Mouse (Mus musculus) MEL (cell line): ENCODE data around the gene Farp1. TPM values are rescaled to one million over a fixed set of nuclear protein-coding genes. Genes with fewer than 3 reads are reported as not detected.

Experiments used
- DNase-seq: peaks from one replicate; pipeline ENCODE4 v3.0.0; 2011; ENCODE audit warnings: low read depth, low spot score
- H3K27ac ChIP-seq: 2 replicates; pipeline ENCODE4 v1.5.1; 2012; ENCODE audit warnings: low read depth, mild to moderate bottlenecking, control low read depth, low read length, moderate library complexity; ENCODE audit not compliant: control insufficient read depth
- H3K27me3 ChIP-seq, 2 experiments: fragments of 150-350 bp in 1 of 2; sonication (generic) in 1 of 2; 2 replicates each; pipeline ENCODE4 v1.6.1; 2012; ENCODE audit warnings: low read length in 2 of 2, mild to moderate bottlenecking in 2 of 2, improper control_type of control experiment in 1 of 2, moderate library complexity in 1 of 2; ENCODE audit not compliant: insufficient read depth in 2 of 2, control insufficient read depth in 1 of 2
- H3K36me3 ChIP-seq, 2 experiments: 2 replicates each; pipeline ENCODE4 v1.6.1; 2012 to 2014; ENCODE audit warnings: low read length in 2 of 2, improper control_type of control experiment in 1 of 2, inconsistent platforms in 1 of 2, mild to moderate bottlenecking in 1 of 2; ENCODE audit not compliant: insufficient read depth in 2 of 2, control insufficient read depth in 1 of 2
- H3K4me1 ChIP-seq, 2 experiments: fragments of 150-350 bp in 1 of 2; sonication (generic) in 1 of 2; 2 replicates each; pipeline ENCODE4 v1.6.1; 2012; ENCODE audit warnings: low read length in 2 of 2, improper control_type of control experiment in 1 of 2, mild to moderate bottlenecking in 1 of 2; ENCODE audit not compliant: insufficient read depth in 2 of 2, control insufficient read depth in 1 of 2
- H3K4me3 ChIP-seq, 2 experiments: fragments of 150-350 bp in 1 of 2; sonication (generic) in 1 of 2; 2 replicates each; pipeline ENCODE4 v1.5.1; 2012; ENCODE audit warnings: low read depth in 2 of 2, low read length in 2 of 2, mild to moderate bottlenecking in 2 of 2, moderate library complexity in 2 of 2, control low read depth in 1 of 2, improper control_type of control experiment in 1 of 2; ENCODE audit not compliant: control insufficient read depth in 1 of 2, insufficient read depth in 1 of 2
- H3K79me2 ChIP-seq: 2 replicates; pipeline ENCODE4 v1.6.1; 2012; ENCODE audit warnings: mild to moderate bottlenecking, low read length, moderate library complexity; ENCODE audit not compliant: control insufficient read depth, poor library complexity, insufficient read depth
- H3K9ac ChIP-seq: 2 replicates; pipeline ENCODE4 v1.6.1; 2012; ENCODE audit warnings: low read depth, mild to moderate bottlenecking, control low read depth, low read length, moderate library complexity; ENCODE audit not compliant: control insufficient read depth, poor library complexity, severe bottlenecking
- H3K9me3 ChIP-seq: fragments of 150-350 bp; sonication (generic); replicated peaks from 2 replicates; pipeline ENCODE4 v1.6.1; 2012; ENCODE audit warnings: mild to moderate bottlenecking, low read length, improper control_type of control experiment, moderate library complexity; ENCODE audit not compliant: insufficient read depth
- CTCF ChIP-seq, 3 experiments: IDR thresholded peaks in 2 of 3; conservative IDR thresholded peaks in 1 of 3; 2 replicates each; pipeline ENCODE4 v1.5.1; 2011 to 2012; ENCODE audit warnings: low read length in 3 of 3, low read depth in 2 of 3, mild to moderate bottlenecking in 2 of 3, improper control_type of control experiment in 1 of 3, inconsistent platforms in 1 of 3, mixed read lengths in 1 of 3, moderate library complexity in 1 of 3; ENCODE audit not compliant: control insufficient read depth in 1 of 3, insufficient read depth in 1 of 3, poor library complexity in 1 of 3, severe bottlenecking in 1 of 3
- E2F4 ChIP-seq: IDR thresholded peaks from 2 replicates; pipeline ENCODE4 v1.6.1; 2011; ENCODE audit warnings: low read depth, low read length, improper control_type of control experiment, borderline replicate concordance
- ELF1 ChIP-seq: IDR thresholded peaks from 2 replicates; pipeline ENCODE4 v1.6.1; 2014; ENCODE audit warnings: low read depth, mild to moderate bottlenecking, inconsistent platforms, low read length, improper control_type of control experiment, moderate library complexity
- EP300 ChIP-seq, 2 experiments: IDR thresholded peaks; 2 replicates each; pipeline ENCODE4 v1.6.1; 2011; ENCODE audit warnings: improper control_type of control experiment in 2 of 2, low read length in 2 of 2, low read depth in 1 of 2, mild to moderate bottlenecking in 1 of 2
- ETS1 ChIP-seq: IDR thresholded peaks from 2 replicates; pipeline ENCODE4 v1.6.1; 2012; ENCODE audit warnings: low read depth, mild to moderate bottlenecking, inconsistent platforms, low read length, improper control_type of control experiment, moderate library complexity
- GABPA ChIP-seq: IDR thresholded peaks from 2 replicates; pipeline ENCODE4 v1.6.1; 2012; ENCODE audit warnings: low read depth, mild to moderate bottlenecking, inconsistent platforms, low read length, improper control_type of control experiment, moderate library complexity
- GATA1 ChIP-seq: IDR thresholded peaks from 2 replicates; pipeline ENCODE4 v1.6.1; 2011; ENCODE audit warnings: low read depth, low read length, improper control_type of control experiment
- HCFC1 ChIP-seq: IDR thresholded peaks from 2 replicates; pipeline ENCODE4 v1.6.1; 2012; ENCODE audit warnings: low read depth, mild to moderate bottlenecking, inconsistent platforms, low read length, improper control_type of control experiment, moderate library complexity
- JUND ChIP-seq: IDR thresholded peaks from 2 replicates; pipeline ENCODE4 v1.6.1; 2011; ENCODE audit warnings: low read depth, mild to moderate bottlenecking, improper control_type of control experiment, low read length
- KAT2A ChIP-seq: conservative IDR thresholded peaks from 2 replicates; pipeline ENCODE4 v1.6.1; 2012; ENCODE audit warnings: low read depth, low read length, improper control_type of control experiment, inconsistent platforms
- MAFK ChIP-seq: IDR thresholded peaks from 2 replicates; pipeline ENCODE4 v1.6.1; 2011; ENCODE audit warnings: low read depth, mild to moderate bottlenecking, low read length, improper control_type of control experiment, borderline replicate concordance
- MAZ ChIP-seq: IDR thresholded peaks from 2 replicates; pipeline ENCODE4 v1.6.1; 2012; ENCODE audit warnings: low read depth, mild to moderate bottlenecking, inconsistent platforms, low read length, improper control_type of control experiment
- MYC ChIP-seq: IDR thresholded peaks from 2 replicates; pipeline ENCODE4 v1.6.1; 2011; ENCODE audit warnings: low read depth, mild to moderate bottlenecking, low read length, improper control_type of control experiment, moderate library complexity
- NELFE ChIP-seq: IDR thresholded peaks from 2 replicates; pipeline ENCODE4 v1.6.1; 2011; ENCODE audit warnings: low read depth, low read length, improper control_type of control experiment
- NRF1 ChIP-seq: IDR thresholded peaks from 2 replicates; pipeline ENCODE4 v1.6.1; 2014; ENCODE audit warnings: low read depth, mild to moderate bottlenecking, inconsistent platforms, low read length, improper control_type of control experiment, moderate library complexity; ENCODE audit not compliant: poor library complexity, insufficient read depth, severe bottlenecking
- POLR2A ChIP-seq, 2 experiments: IDR thresholded peaks; 2 replicates each; pipeline ENCODE4 v1.6.1; 2011 to 2012; ENCODE audit warnings: low read length in 2 of 2, mild to moderate bottlenecking in 2 of 2, control low read depth in 1 of 2, improper control_type of control experiment in 1 of 2, low read depth in 1 of 2, moderate library complexity in 1 of 2; ENCODE audit not compliant: control insufficient read depth in 1 of 2, insufficient read depth in 1 of 2, poor library complexity in 1 of 2
- POLR2AphosphoS5 ChIP-seq: IDR thresholded peaks from 2 replicates; pipeline ENCODE4 v1.6.1; 2012; ENCODE audit warnings: low read depth, borderline replicate concordance, mild to moderate bottlenecking, inconsistent platforms, low read length, moderate library complexity, mixed read lengths
- SIN3A ChIP-seq: IDR thresholded peaks from 2 replicates; pipeline ENCODE4 v1.6.1; 2012; ENCODE audit warnings: low read length, improper control_type of control experiment, inconsistent platforms
- TAL1 ChIP-seq: IDR thresholded peaks from 2 replicates; pipeline ENCODE4 v1.6.1; 2012; ENCODE audit warnings: mild to moderate bottlenecking, inconsistent platforms, low read length, moderate library complexity, mixed read lengths
- TBP ChIP-seq: IDR thresholded peaks from 2 replicates; pipeline ENCODE4 v1.8.0; 2011; ENCODE audit warnings: low read depth, low read length, improper control_type of control experiment
- USF1 ChIP-seq: IDR thresholded peaks from 2 replicates; pipeline ENCODE4 v1.6.1; 2014; ENCODE audit warnings: low read depth, mild to moderate bottlenecking, inconsistent platforms, low read length, improper control_type of control experiment, moderate library complexity
- ZC3H11A ChIP-seq: IDR thresholded peaks from 2 replicates; pipeline ENCODE4 v1.6.1; 2012; ENCODE audit warnings: low read depth, mild to moderate bottlenecking, inconsistent platforms, low read length, improper control_type of control experiment
- ZKSCAN1 ChIP-seq: IDR thresholded peaks from 2 replicates; pipeline ENCODE4 v1.6.1; 2012; ENCODE audit warnings: low read depth, mild to moderate bottlenecking, inconsistent platforms, low read length, improper control_type of control experiment, moderate library complexity
- ZMIZ1 ChIP-seq: IDR thresholded peaks from 2 replicates; pipeline ENCODE4 v1.6.1; 2012; ENCODE audit warnings: low read depth, mild to moderate bottlenecking, inconsistent platforms, low read length, improper control_type of control experiment, moderate library complexity
- ZNF384 ChIP-seq: IDR thresholded peaks from 2 replicates; pipeline ENCODE4 v1.6.1; 2012; ENCODE audit warnings: low read depth, mild to moderate bottlenecking, inconsistent platforms, low read length, improper control_type of control experiment
- polyA plus RNA-seq, 2 experiments: library from polyadenylated mRNA; stranded (reverse) in 1 of 2; unstranded in 1 of 2; fragments of >175 nt in 1 of 2; fragments of >200 nt in 1 of 2; gene quantifications; 2 replicates each; pipeline versions ENCODE4 v1.2.1 to v1.2.4; 2012; ENCODE audit warnings: low replicate concordance in 2 of 2, low read depth in 1 of 2; ENCODE audit not compliant: insufficient read length in 2 of 2, insufficient read depth in 1 of 2, missing spikeins in 1 of 2
- total RNA-seq: library from RNA; depleted of rRNA; stranded (reverse); fragments of 300-350 nt; gene quantifications from 2 replicates; pipeline ENCODE4 v1.2.3, GENCODE M21; 2012

Gene Farp1
- total and polyA plus RNA-seq, 3 experiments, result 0.62 to 1.1 TPM; not detected in 1

- peak; percentile 80 for DNase-seq
- Histone ChIP-seq H3K79me2 (no peaks in the 10 kb centered on the region), H3K27me3 (no peaks in the 10 kb centered on the region), H3K9me3 (no peaks in the 10 kb centered on the region), H3K4me3 (peak overlapping the region; percentile 50 to 73), H3K9ac (peak overlapping the region; percentile 56), H3K4me1 (0 out of 4 replicates have a peak, but pooled peaks cover 0 to 5% of the 10 kb centered on the region in 2 experiments), H3K27ac (no peak overlapping the region), H3K36me3 (no peaks in the 10 kb centered on the region)
- TF ChIP-seq TBP (no peak), HCFC1 (0 out of 2 replicates have a peak, but pooled peaks have one; percentile 51), NELFE (peak; percentile 59), POLR2A (IDR thresholded peaks at IDR 0.05; ENCODE audit: control insufficient read depth in 1 of 2, insufficient read depth in 1 of 2, low read depth in 1 of 2, low read length in 2 of 2, poor library complexity in 1 of 2) (peak in 1 of 2 experiments; percentile 61; a peak in 2 of 4 replicates), ZC3H11A (no peak), GABPA (no peak), POLR2AphosphoS5 (no peak), ZKSCAN1 (no peak), EP300 (IDR thresholded peaks at IDR 0.05; ENCODE audit: low read depth in 1 of 2, low read length in 2 of 2) (no peak), MYC (no peak), USF1 (0 out of 2 replicates have a peak, but pooled peaks have one; percentile 4), NRF1 (no peak), SIN3A (0 out of 2 replicates have a peak, but pooled peaks have one; percentile 13), CTCF (IDR thresholded peaks at IDR 0.05 in 2 of 3, conservative IDR thresholded peaks at IDR 0.05 in 1 of 3; ENCODE audit: control insufficient read depth in 1 of 3, insufficient read depth in 1 of 3, low read depth in 2 of 3, low read length in 3 of 3, poor library complexity in 1 of 3, severe bottlenecking in 1 of 3) (no peak), ZNF384 (no peak), KAT2A (no peak), ZMIZ1 (no peak), MAZ (no peak), MAFK (no peak), ELF1 (peak; percentile 27; the same call in 1 of the 2 replicates), JUND (no peak), TAL1 (no peak), E2F4 (no peak), GATA1 (peak; percentile 37; the same call in 1 of the 2 replicates), ETS1 (no peak)
Observed at GRCm38 (mm10) chr14:121244104-121244503, 209.1 kb downstream of the Farp1 start.
